Mouse (Mus musculus): ENCODE data around the gene Gm45785. TPM values are rescaled to one million over a fixed set of nuclear protein-coding genes. Genes with fewer than 3 reads are reported as not detected.

The Gm45785 gene
- total RNA-seq, 2 experiments from 2014 or later = 1.5 to 2.6 TPM

DNA sequence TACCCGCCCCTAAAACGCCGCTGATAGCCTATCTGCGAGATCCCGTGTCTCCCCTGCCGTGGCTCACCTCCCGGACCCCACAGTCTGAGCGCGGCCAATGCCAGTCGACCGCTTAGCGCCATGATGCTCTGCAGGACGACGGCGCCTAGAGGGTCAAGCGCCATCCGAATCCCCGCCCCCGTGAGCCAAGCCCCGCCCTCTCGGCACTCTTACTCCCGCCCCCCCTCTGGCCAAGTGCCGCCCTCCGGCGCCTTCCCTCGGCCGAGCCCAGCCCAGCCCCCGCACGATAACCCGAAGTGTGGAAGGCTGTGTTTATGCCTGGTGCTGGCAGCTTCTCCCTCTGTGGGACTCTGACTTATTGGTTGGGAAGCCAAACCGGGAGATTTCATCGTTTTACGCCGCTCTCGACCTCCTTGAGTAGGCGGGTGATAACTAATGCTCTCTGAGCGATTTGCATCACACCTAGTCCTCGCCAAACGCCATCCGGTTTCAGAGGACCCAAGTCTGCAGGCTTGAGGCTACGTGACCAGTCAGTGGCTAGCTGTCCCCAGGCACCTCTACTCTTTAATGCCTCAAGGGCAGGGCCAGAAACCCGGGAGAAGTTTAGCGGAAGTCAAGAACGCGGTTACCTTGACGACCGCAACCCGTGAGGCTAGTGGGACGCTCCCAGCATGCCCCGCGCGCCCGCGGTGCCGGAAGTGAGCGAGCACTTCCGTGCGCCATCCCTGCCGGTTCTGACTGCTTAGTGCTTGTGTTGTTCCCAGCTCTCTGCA, 25.8 kb upstream of the Gm45785 start, which contains the start of the genes Psmd13 and Sirt3:
Psmd13 (plus strand) TSS at position 273 of the 773 bp plus-strand sequence.
Sirt3 (minus strand) TSS at position 614 of the 773 bp plus-strand sequence.
- H3K4me3 ChIP-seq = peak within 1 kb of the TSS; percentile 85
- peak; percentile 94 for DNase-seq (ENCODE audit: extremely low spot score in 1 of 2, low spot score in 2 of 2)
- H3K27ac ChIP-seq = peak within 1 kb of the TSS; percentile 95
- TF ChIP-seq CTCF (IDR thresholded peaks at IDR 0.05) = no peak
- intact Hi-C loops (cut with DNase I) = loop anchor here (1.0 to 5.0 kb wide), 2 partner anchors 25 to 35 kb away; partner anchors contain the start of genes Bet1l, Odf3 and Scgb1c1

DNA sequence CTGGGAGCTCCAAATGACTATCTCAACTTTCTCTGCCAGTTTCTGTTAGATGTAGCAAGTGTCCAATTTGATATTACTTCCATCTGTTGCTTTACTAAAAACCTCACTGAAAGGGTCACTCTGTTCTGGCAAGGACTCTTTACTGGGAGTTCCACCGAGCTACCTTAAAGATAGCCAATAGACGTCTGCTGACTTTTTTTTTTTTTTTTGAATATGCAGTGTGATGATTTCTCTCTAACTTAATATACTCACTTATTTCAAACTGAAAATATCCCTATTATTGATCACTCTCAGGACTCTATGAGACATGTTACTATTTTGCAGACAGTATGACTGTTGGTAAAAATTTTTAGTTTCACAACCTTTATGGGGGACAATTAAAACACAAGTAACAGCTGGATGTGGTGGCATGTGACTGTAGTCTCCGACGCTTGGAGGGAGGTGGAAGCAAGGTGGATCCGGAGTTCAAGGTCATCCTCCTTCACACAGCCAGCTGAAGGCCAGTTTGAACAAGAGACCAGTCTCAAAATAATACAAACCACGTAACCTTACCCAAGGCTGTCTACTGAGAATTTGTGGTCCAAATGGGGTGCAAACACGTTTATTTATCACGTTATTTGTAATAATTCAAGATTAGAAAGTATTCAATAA, 24.9 kb upstream of the Gm45785 start:
- TF ChIP-seq CTCF (IDR thresholded peaks at IDR 0.05) = no peak
- intact Hi-C loops (cut with DNase I) = loop anchor here (5.0 kb wide), 1 partner anchor 34 kb away; the partner anchor contains the start of genes Odf3 and Scgb1c1
- H3K27ac ChIP-seq = peak overlapping the region; percentile 95
- H3K4me3 ChIP-seq = peak overlapping the region; percentile 85
- DNase-seq (ENCODE audit: extremely low spot score in 1 of 2, low spot score in 2 of 2) = no peak

DNA sequence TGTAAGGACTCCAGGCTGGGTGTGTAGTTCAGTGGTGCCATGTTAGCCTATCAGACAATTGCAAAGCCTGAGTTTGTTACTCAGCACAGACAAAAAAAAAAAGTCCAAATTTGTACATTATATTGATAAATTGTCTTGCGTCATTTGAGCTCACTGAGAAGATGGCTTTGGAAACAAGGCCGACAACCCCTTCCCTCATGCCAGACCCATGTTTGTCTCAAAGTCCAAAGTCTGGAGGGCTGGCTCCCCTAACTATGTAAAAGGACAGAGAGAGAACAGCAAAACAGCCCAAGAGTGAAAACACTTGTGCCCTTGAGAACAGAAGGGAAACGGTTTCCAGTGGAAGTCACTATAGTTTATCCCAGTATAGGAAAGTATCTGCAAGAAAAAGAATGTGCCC, 24.3 kb upstream of the Gm45785 start:
- no peak for DNase-seq (ENCODE audit: extremely low spot score in 1 of 2, low spot score in 2 of 2)
- no peak for TF ChIP-seq CTCF (IDR thresholded peaks at IDR 0.05)
- peak overlapping the region; percentile 85; the same call in 1 of the 2 replicates for H3K4me3 ChIP-seq
- no peak overlapping the region for H3K27ac ChIP-seq
- intact Hi-C loops (cut with DNase I) = loop anchor here (5.0 kb wide), 1 partner anchor 33 kb away; the partner anchor contains the start of genes Odf3 and Scgb1c1

DNA sequence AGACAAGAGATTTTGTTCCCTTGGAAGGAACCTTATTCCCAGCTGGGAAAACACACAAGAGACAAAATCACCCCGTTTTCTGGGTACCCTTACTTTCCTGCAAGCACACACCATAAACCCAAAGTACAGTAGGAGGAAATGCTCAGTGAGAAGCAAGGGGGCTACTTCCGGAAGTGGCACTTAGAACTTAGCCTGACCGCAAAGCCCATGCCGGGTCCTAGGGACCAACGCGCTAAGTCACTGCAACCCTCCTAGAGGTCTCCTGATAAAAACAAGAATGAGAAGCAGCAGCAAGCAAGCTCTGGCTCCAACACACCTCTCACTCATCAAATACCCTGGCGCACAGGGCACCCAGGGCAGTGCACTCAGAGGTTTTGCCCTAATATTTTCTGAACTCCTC, 23.2 kb upstream of the Gm45785 start:
- no peak overlapping the region for H3K4me3 ChIP-seq
- intact Hi-C loops (cut with DNase I) = no loop called here

DNA sequence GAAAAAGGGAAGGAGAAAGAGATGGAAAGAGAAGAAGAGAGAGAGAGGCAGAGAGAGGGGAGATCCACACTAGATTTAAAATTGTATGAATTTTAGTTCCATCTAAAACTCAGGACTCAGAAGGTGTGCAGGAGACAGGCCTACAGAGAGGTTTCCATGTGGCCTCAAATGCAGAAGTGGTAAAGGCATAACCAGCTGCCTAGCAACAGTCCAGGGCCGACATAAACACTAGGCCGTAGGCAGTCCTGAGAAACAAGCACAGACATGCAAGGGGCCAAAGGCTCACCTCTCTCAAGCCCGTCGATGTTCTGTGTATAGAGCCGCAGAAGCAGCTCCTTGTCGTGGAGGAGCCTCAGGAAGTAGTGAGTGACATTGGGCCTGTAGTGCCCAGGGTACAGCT, 21.2 kb upstream of the Gm45785 start:
- no peak for TF ChIP-seq CTCF (IDR thresholded peaks at IDR 0.05)
- DNase-seq (ENCODE audit: extremely low spot score in 1 of 2, low spot score in 2 of 2) = no peak
- Histone ChIP-seq H3K4me3 (no peak overlapping the region), H3K27ac (no peak overlapping the region)
- intact Hi-C loops (cut with DNase I) = no loop called here

More for the DNA sequence above, 23.2 kb upstream of the Gm45785 start:
- no peak for TF ChIP-seq CTCF (IDR thresholded peaks at IDR 0.05)
- no peak for DNase-seq (ENCODE audit: extremely low spot score in 1 of 2, low spot score in 2 of 2)
- H3K27ac ChIP-seq = no peak overlapping the region

DNA sequence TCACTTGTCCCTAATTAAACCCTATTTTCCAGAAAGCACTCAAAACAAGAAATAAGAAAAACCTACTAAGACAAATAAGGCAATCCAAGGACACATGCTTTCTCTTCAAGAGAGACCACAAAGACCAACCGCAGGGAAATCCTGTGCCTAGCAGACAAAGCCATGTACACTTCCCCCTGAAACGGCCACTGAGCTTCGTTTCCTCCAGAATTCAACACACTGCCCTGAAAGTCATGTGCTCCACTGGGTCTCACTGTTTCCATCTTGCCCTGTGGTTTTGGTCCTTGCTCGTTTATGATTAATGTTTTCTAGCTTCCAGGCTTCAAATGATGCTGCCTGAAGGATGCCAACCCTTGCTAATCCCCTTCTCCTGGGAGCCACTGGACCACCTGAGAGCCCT, 18.1 kb upstream of the Gm45785 start:
- intact Hi-C loops (cut with DNase I) = no loop called here
- no peak overlapping the region for H3K4me3 ChIP-seq
- no peak for DNase-seq (ENCODE audit: extremely low spot score in 1 of 2, low spot score in 2 of 2)
- no peak overlapping the region for H3K27ac ChIP-seq
- no peak for TF ChIP-seq CTCF (IDR thresholded peaks at IDR 0.05)

DNA sequence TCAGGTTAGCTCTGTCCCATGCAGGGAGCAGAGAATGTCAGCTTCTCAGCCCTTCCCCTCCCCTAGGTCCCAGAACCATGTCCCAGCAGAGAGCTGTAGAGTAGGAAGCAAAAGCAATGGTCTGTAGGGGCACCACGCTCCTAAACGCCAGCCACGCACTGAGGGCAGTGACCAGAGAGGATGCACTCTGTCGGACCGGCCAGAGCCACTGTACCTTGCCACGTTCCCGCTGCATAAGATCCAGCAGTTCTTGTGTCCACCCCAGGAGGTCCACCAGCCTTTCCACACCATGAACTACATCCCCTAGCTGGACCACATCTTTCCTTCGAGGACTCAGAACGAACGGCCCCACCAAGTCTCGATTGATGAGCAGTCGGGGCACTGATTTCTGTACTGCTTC, 8.6 kb upstream of the Gm45785 start:
- DNase-seq (ENCODE audit: extremely low spot score in 1 of 2, low spot score in 2 of 2) = no peak
- intact Hi-C loops (cut with DNase I) = no loop called here
- no peak for TF ChIP-seq CTCF (IDR thresholded peaks at IDR 0.05)
- H3K4me3 ChIP-seq = no peak overlapping the region
- no peak overlapping the region for H3K27ac ChIP-seq

DNA sequence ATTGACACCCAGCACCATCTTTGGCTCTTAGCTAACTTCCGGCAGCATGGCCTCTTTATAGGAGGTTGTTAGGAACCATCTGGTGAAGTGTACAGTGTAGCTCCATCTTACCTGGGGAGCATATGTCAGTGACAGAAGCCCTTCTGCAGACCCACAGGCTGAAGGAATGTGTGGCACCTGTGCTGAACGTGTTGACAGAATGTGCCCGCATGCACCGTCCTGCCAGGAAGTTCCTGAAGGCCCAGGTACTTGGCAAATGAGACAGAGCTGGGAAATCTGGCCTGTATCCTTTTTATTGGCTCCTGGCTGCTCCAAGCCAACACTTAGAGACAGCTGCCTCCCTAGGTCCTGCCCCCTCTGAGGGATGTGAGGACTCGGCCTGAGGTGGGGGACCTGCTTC, 4.6 kb upstream of the Gm45785 start:
- TF ChIP-seq CTCF (IDR thresholded peaks at IDR 0.05) = no peak
- no peak overlapping the region for H3K27ac ChIP-seq
- intact Hi-C loops (cut with DNase I) = no loop called here
- H3K4me3 ChIP-seq = no peak overlapping the region
- no peak for DNase-seq (ENCODE audit: extremely low spot score in 1 of 2, low spot score in 2 of 2)

DNA sequence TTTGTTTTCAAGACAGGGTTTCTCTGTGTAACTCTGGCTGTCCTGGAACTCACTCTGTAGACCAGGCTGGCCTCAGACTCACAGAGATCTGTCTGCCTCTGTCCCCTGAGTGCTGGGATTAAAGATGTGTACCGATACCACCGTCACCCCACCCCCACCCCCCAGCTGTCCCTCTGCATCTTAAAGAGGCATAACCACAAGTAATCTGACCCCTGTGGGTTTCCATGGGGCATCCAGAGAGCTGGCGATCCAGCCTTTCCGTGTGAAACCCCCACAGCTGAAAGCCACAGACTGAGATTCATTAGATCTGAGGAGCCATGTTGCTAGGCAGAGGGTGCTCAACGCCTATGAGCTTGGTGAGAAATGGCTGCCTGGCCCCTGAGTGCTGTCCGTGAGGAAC, 3.9 kb upstream of the Gm45785 start:
- intact Hi-C loops (cut with DNase I) = loop anchor here (5.0 kb wide), 1 partner anchor 312 kb away; the partner anchor contains the start of gene Rnh1
- no peak for TF ChIP-seq CTCF (IDR thresholded peaks at IDR 0.05)
- DNase-seq (ENCODE audit: extremely low spot score in 1 of 2, low spot score in 2 of 2) = no peak
- Histone ChIP-seq H3K27ac (no peak overlapping the region), H3K4me3 (no peak overlapping the region; the same call in 1 of the 2 replicates)

DNA sequence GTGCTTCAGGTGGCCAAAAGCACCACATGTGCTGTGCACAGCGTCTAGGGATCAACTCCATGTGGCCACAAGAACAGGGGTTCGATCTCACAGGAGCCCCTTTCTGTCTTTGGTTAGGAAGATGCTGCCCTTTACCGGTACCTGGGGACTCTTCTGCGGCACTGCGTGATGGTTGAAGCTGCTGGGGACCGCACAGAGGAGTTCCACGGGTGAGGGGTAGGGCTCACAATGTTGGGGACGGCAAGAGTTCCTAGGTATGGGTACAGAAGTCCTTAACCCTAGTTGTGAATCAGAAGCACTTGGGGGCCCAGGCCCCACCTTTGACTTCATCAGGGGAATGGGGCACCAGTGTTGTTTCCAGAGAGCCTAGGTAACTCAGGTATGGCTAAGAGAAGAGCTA, 2.6 kb upstream of the Gm45785 start:
- no peak for TF ChIP-seq CTCF (IDR thresholded peaks at IDR 0.05)
- intact Hi-C loops (cut with DNase I) = loop anchor here (5.0 kb wide), 1 partner anchor 314 kb away; the partner anchor contains the start of gene Rnh1
- no peak overlapping the region for H3K27ac ChIP-seq

DNA sequence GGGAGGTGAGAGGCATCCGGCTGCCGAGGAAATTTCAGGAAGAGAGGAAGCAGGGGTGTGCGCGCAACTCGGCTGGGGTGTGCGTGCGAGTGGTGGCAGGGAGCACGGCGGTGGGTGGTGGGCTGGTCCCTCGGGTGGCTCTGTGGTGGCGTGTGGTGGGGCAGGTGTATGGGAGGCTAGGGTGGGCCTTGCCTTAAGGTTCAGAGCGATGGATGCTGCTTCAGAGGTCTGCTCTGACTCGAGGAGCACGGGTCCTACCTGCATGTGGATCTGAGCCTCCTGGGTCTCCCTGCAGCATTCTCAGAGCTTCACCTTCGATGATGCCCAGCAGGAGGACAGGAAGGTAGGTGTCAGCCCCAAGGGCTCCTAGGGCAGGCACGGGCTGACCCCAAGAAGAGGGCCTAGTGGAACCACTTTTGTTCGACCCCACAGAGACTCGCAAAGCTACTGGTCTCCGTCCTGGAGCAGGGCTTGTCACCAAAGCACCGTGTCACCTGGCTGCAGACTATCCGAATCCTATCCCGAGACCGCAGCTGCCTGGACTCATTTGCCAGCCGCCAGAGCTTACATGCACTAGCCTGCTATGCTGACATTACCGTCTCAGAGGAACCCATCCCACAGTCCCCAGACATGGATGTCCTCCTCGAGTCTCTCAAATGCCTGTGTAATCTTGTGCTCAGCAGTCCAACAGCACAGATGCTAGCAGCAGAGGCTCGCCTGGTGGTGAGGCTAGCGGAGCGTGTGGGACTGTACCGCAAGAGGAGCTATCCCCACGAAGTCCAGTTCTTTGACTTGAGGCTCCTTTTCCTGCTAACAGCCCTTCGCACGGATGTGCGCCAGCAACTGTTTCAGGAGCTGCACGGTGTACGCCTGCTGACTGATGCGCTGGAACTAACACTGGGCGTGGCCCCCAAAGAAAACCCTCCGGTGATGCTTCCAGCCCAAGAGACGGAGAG, 1.7 kb upstream of the Gm45785 start, which contains the start of gene Bet1l:
Bet1l (minus strand) TSS at position 28 of the 956 bp plus-strand sequence.
- no peak for DNase-seq (ENCODE audit: extremely low spot score in 1 of 2, low spot score in 2 of 2)
- intact Hi-C loops (cut with DNase I) = loop anchor here (1.0 to 5.0 kb wide), 2 partner anchors 24 to 314 kb away; partner anchors contain the start of genes Rnh1 and Sirt3
- no peak for TF ChIP-seq CTCF (IDR thresholded peaks at IDR 0.05)
- H3K27ac ChIP-seq = peak within 1 kb of the TSS; percentile 90
- peak within 1 kb of the TSS; percentile 75 for H3K4me3 ChIP-seq

More for the DNA sequence above, 2.6 kb upstream of the Gm45785 start:
- no peak for DNase-seq (ENCODE audit: extremely low spot score in 1 of 2, low spot score in 2 of 2)
- H3K4me3 ChIP-seq = peak overlapping the region; percentile 75

All from left cerebral cortex, adult 2 months (tissue).